Mouse (Mus musculus) erythroblast, embryonic 14.5 days (primary cell): ENCODE measurements around the gene Spsb1. TPM values are rescaled to one million over a fixed set of nuclear protein-coding genes. Genes with fewer than 3 reads are reported as not detected.

Source experiments
- H3K27me3 ChIP-seq: 2 replicates; pipeline ENCODE4 v1.6.1; 2012; ENCODE audit warnings: inconsistent platforms; ENCODE audit not compliant: control insufficient read depth
- H3K36me3 ChIP-seq: 2 replicates; pipeline ENCODE4 v1.6.1; 2012; ENCODE audit warnings: mild to moderate bottlenecking, inconsistent platforms; ENCODE audit not compliant: control insufficient read depth
- H3K4me1 ChIP-seq: 2 replicates; pipeline ENCODE4 v1.6.1; 2012; ENCODE audit warnings: inconsistent platforms; ENCODE audit not compliant: control insufficient read depth
- H3K4me3 ChIP-seq: replicated peaks from 2 replicates; pipeline ENCODE3; 2012; ENCODE audit warnings: moderate library complexity, mild to moderate bottlenecking, inconsistent platforms
- H3K9me3 ChIP-seq: 2 replicates; pipeline ENCODE4 v1.6.1; 2012; ENCODE audit warnings: low read length, inconsistent platforms, mixed read lengths; ENCODE audit not compliant: control insufficient read depth
- GATA1 ChIP-seq: IDR thresholded peaks from 2 replicates; pipeline ENCODE4 v1.6.1; 2012; ENCODE audit warnings: low read length, inconsistent platforms, mixed read lengths
- TAL1 ChIP-seq: IDR thresholded peaks from 3 replicates; pipeline ENCODE4 v1.6.1; 2012; ENCODE audit warnings: low read length, inconsistent platforms, mixed read lengths
- polyA plus RNA-seq: library from polyadenylated mRNA; stranded (reverse); fragments of >175 nt; gene quantifications from 2 replicates; pipeline ENCODE4 v1.2.3, GENCODE M21; 2012

Gene Spsb1
- polyA plus RNA-seq, 1 experiment, result not detected

- H3K4me3 ChIP-seq, result no peak overlapping the region
- no peaks in the 10 kb centered on the region; the same call in 1 of the 2 replicates for H3K36me3 ChIP-seq
- no peaks in the 10 kb centered on the region for H3K27me3 ChIP-seq
- H3K4me1 ChIP-seq, result peaks cover 2% of the 10 kb centered on the region
- TF ChIP-seq GATA1 (no peak), TAL1 (no peak)
- no peaks in the 10 kb centered on the region for H3K9me3 ChIP-seq
Measured at GRCm38 (mm10) chr4:149975730-149976254, 20.9 kb upstream of the Spsb1 start.

- Histone ChIP-seq H3K36me3 (no peaks in the 10 kb centered on the region), H3K4me1 (peaks cover 2% of the 10 kb centered on the region), H3K27me3 (no peaks in the 10 kb centered on the region), H3K4me3 (no peak overlapping the region), H3K9me3 (no peaks in the 10 kb centered on the region)
- TF ChIP-seq GATA1 (no peak), TAL1 (no peak)
Measured at GRCm38 (mm10) chr4:149975291-149975690, 20.4 kb upstream of the Spsb1 start.

GRCm38 (mm10) chr4:149971393-149971792 is 16.6 kb upstream of the Spsb1 start:
- Histone ChIP-seq H3K27me3 (no peaks in the 10 kb centered on the region), H3K4me3 (no peak overlapping the region), H3K4me1 (no peaks in the 10 kb centered on the region), H3K9me3 (no peaks in the 10 kb centered on the region), H3K36me3 (no peaks in the 10 kb centered on the region)
- TF ChIP-seq TAL1 (no peak), GATA1 (no peak)

GRCm38 (mm10) chr4:149968526-149968925 is 13.7 kb upstream of the Spsb1 start:
- Histone ChIP-seq H3K36me3 (no peaks in the 10 kb centered on the region), H3K9me3 (no peaks in the 10 kb centered on the region), H3K27me3 (no peaks in the 10 kb centered on the region), H3K4me3 (no peak overlapping the region), H3K4me1 (no peaks in the 10 kb centered on the region)
- TF ChIP-seq GATA1, result no peak
- TF ChIP-seq TAL1, result no peak

GRCm38 (mm10) chr4:149966963-149967362 is 12.1 kb upstream of the Spsb1 start:
- no peaks in the 10 kb centered on the region for H3K4me1 ChIP-seq
- TF ChIP-seq GATA1 (no peak), TAL1 (no peak)
- no peaks in the 10 kb centered on the region for H3K36me3 ChIP-seq
- no peak overlapping the region for H3K4me3 ChIP-seq
- no peaks in the 10 kb centered on the region for H3K9me3 ChIP-seq
- no peaks in the 10 kb centered on the region for H3K27me3 ChIP-seq

- Histone ChIP-seq H3K4me3 (no peak overlapping the region), H3K4me1 (no peaks in the 10 kb centered on the region), H3K27me3 (no peaks in the 10 kb centered on the region), H3K36me3 (no peaks in the 10 kb centered on the region), H3K9me3 (no peaks in the 10 kb centered on the region)
- TF ChIP-seq GATA1 (no peak), TAL1 (no peak)
Measured at GRCm38 (mm10) chr4:149966252-149966651, 11.4 kb upstream of the Spsb1 start.

- H3K27me3 ChIP-seq, result no peaks in the 10 kb centered on the region
- TF ChIP-seq TAL1 (no peak), GATA1 (no peak)
- no peak overlapping the region for H3K4me3 ChIP-seq
- no peaks in the 10 kb centered on the region for H3K36me3 ChIP-seq
- H3K9me3 ChIP-seq, result no peaks in the 10 kb centered on the region
- H3K4me1 ChIP-seq, result no peaks in the 10 kb centered on the region
Measured at GRCm38 (mm10) chr4:149965672-149966071, 10.8 kb upstream of the Spsb1 start.

GRCm38 (mm10) chr4:149965242-149965641 is 10.4 kb upstream of the Spsb1 start:
- Histone ChIP-seq H3K27me3 (no peaks in the 10 kb centered on the region), H3K9me3 (no peaks in the 10 kb centered on the region), H3K4me1 (no peaks in the 10 kb centered on the region), H3K4me3 (no peak overlapping the region), H3K36me3 (no peaks in the 10 kb centered on the region)
- TF ChIP-seq GATA1, result no peak

- H3K36me3 ChIP-seq, result no peaks in the 10 kb centered on the region
- no peak for TF ChIP-seq GATA1
- H3K9me3 ChIP-seq, result no peaks in the 10 kb centered on the region
- H3K27me3 ChIP-seq, result no peaks in the 10 kb centered on the region
- H3K4me3 ChIP-seq, result no peak overlapping the region
- no peaks in the 10 kb centered on the region for H3K4me1 ChIP-seq
Measured at GRCm38 (mm10) chr4:149964770-149965169, 9.9 kb upstream of the Spsb1 start.

GRCm38 (mm10) chr4:149964285-149964684 is 9.4 kb upstream of the Spsb1 start:
- no peaks in the 10 kb centered on the region for H3K36me3 ChIP-seq
- TF ChIP-seq TAL1 (no peak), GATA1 (no peak)
- no peak overlapping the region for H3K4me3 ChIP-seq
- no peaks in the 10 kb centered on the region for H3K9me3 ChIP-seq
- H3K27me3 ChIP-seq, result no peaks in the 10 kb centered on the region
- no peaks in the 10 kb centered on the region for H3K4me1 ChIP-seq
